Mouse (Mus musculus): Measurements from ENCODE around the gene Ranbp3.

DNA sequence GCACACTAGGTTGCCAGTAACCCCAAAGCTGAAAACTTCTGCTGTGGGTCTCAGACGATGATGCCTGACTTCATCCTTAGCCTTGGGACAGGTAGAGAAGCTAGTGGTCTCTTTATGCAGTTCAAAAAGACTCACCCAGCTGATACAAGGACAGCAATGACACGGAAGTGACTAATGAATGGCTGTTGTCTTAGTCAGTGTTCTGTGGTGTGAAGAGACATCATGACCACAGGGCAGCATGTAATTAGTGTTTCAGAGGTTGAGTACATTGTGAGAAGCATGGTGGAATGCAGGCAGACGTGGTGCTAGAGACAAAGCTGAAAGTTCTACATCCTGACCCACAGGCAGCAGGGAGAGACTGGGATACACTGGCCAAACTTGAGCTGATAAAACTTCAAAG lies 5.5 kb upstream of the Ranbp3 start:
- TF ChIP-seq CTCF (conservative IDR thresholded peaks at IDR 0.05; ENCODE audit: insufficient read depth, insufficient read length, low read depth, low read length) (no peak), POLR2A (IDR thresholded peaks at IDR 0.05; ENCODE audit: low read depth, low read length) (no peak)

Data from kidney, adult 2 months (tissue).